Mouse (Mus musculus) lung, embryonic 14.5 days (tissue): ENCODE results near the gene Phf21a. TPM values are rescaled to one million over a fixed set of nuclear protein-coding genes. Genes with fewer than 3 reads are reported as not detected.

Experiments used
- ATAC-seq: fragments of 200-750 bp; cut with Nextera tagmentation; 2 replicates; pipeline ENCODE4 v1.8.0; 2017; ENCODE audit warnings: mild to moderate bottlenecking, moderate TSS enrichment, moderate library complexity; ENCODE audit not compliant: insufficient read depth
- DNase-seq: peaks from one replicate; pipeline ENCODE4 v3.0.0-alpha.2; 2015
- H3K27ac ChIP-seq: fragments of 300-500 bp; sonication (generic); 2 replicates; pipeline ENCODE4 v1.5.1; 2014; ENCODE audit warnings: low read depth, mild to moderate bottlenecking, moderate library complexity
- H3K27me3 ChIP-seq: fragments of 300-500 bp; sonication (generic); 2 replicates; pipeline ENCODE4 v1.6.1; 2014; ENCODE audit warnings: low read length, control low read depth; ENCODE audit not compliant: insufficient read depth
- H3K36me3 ChIP-seq: fragments of 300-500 bp; sonication (generic); 2 replicates; pipeline ENCODE4 v1.6.1; 2014; ENCODE audit warnings: control low read depth; ENCODE audit not compliant: insufficient read depth
- H3K4me1 ChIP-seq: fragments of 300-500 bp; sonication (generic); 2 replicates; pipeline ENCODE4 v1.6.1; 2014; ENCODE audit warnings: antibody characterized with exemption, control low read depth; ENCODE audit not compliant: insufficient read depth
- H3K4me2 ChIP-seq: fragments of 300-500 bp; sonication (generic); 2 replicates; pipeline ENCODE4 v1.6.1; 2014; ENCODE audit warnings: mild to moderate bottlenecking
- H3K4me3 ChIP-seq: fragments of 300-500 bp; sonication (generic); 2 replicates; pipeline ENCODE4 v1.5.1; 2014; ENCODE audit warnings: low read depth, low read length
- H3K9ac ChIP-seq: fragments of 300-500 bp; sonication (generic); 2 replicates; pipeline ENCODE4 v1.6.1; 2014
- H3K9me3 ChIP-seq: fragments of 300-500 bp; sonication (generic); 2 replicates; pipeline ENCODE4 v1.6.1; 2016; ENCODE audit warnings: low read depth, low read length, control low read depth
- CTCF ChIP-seq: IDR thresholded peaks from 2 replicates; pipeline ENCODE4 v1.5.1; 2016; ENCODE audit warnings: antibody characterized with exemption, low read depth
- WGBS: fragments of 180-500 bp; shearing (Covaris S2); extraction: QIAGEN DNeasy Blood & Tissue Kit; methylation state at CpG from one replicate; pipeline ENCODE4 v1.1.7; 2014; 5-methylcytosine and 5-hydroxymethylcytosine counted together
- polyA plus RNA-seq: library from polyadenylated mRNA; unstranded; fragments of >200 nt; fragmentation: Nextera tagmentation; extraction: Ambion mirVana; gene quantifications from 2 replicates; pipeline ENCODE4 v1.2.1, GENCODE M21; 2014

The Phf21a gene
- polyA plus RNA-seq, 1 experiment from 2014 or later, result 26.1 TPM

- WGBS, result 3% methylated on average over 37 of the region's 59 CpGs
- ATAC-seq (peak; percentile 76), DNase-seq (peak; percentile 76)
- TF ChIP-seq CTCF, result no peak
- Histone ChIP-seq H3K4me1 (0 out of 2 replicates have a peak, but pooled peaks cover 2% of the 10 kb centered on the region), H3K4me3 (peak within 1 kb of the TSS; percentile 57), H3K27ac (no peak within 1 kb of the TSS), H3K27me3 (peaks cover 6% of the 10 kb centered on the region; the same call in 1 of the 2 replicates), H3K9ac (peak within 1 kb of the TSS; percentile 62), H3K36me3 (peaks cover 17% of the 10 kb centered on the region), H3K9me3 (no peaks in the 10 kb centered on the region), H3K4me2 (peak within 1 kb of the TSS; percentile 92)
Measured at GRCm38 (mm10) chr2:92401091-92401561, 308.2 kb downstream of the Phf21a start, which contains the start of gene Mapk8ip1. TSS of gene Mapk8ip1 (minus strand) at chr2:92401263.

GRCm38 (mm10) chr2:92402591-92403326, 309.8 kb downstream of the Phf21a start:
- 0 out of 2 replicates have a peak, but pooled peaks cover 2% of the 10 kb centered on the region for H3K4me1 ChIP-seq
- H3K9me3 ChIP-seq, result no peaks in the 10 kb centered on the region
- ATAC-seq (no peak), DNase-seq (no peak)
- H3K27me3 ChIP-seq, result peaks cover 6% of the 10 kb centered on the region; the same call in 1 of the 2 replicates
- H3K36me3 ChIP-seq, result peaks cover 29% of the 10 kb centered on the region
- no peak overlapping the region for H3K27ac ChIP-seq
- TF ChIP-seq CTCF, result no peak
- H3K4me3 ChIP-seq, result no peak overlapping the region
- no peak overlapping the region for H3K4me2 ChIP-seq
- no peak overlapping the region for H3K9ac ChIP-seq
- WGBS, result 68% methylated on average over 4 of the region's 4 CpGs

- WGBS, result 88% methylated on average over 5 of the region's 5 CpGs
- DNase-seq (no peak), ATAC-seq (no peak)
- H3K27me3 ChIP-seq, result peaks cover 6% of the 10 kb centered on the region; the same call in 1 of the 2 replicates
- H3K9ac ChIP-seq, result no peak overlapping the region
- no peak overlapping the region for H3K27ac ChIP-seq
- TF ChIP-seq CTCF, result no peak
- H3K4me1 ChIP-seq, result 0 out of 2 replicates have a peak, but pooled peaks cover 2% of the 10 kb centered on the region
- H3K4me2 ChIP-seq, result no peak overlapping the region
- no peak overlapping the region for H3K4me3 ChIP-seq
- no peaks in the 10 kb centered on the region for H3K9me3 ChIP-seq
- H3K36me3 ChIP-seq, result peaks cover 40% of the 10 kb centered on the region
Measured at GRCm38 (mm10) chr2:92403776-92404319, 310.9 kb downstream of the Phf21a start.

GRCm38 (mm10) chr2:92404737-92405136, 311.8 kb downstream of the Phf21a start:
- H3K27me3 ChIP-seq, result peaks cover 6% of the 10 kb centered on the region; the same call in 1 of the 2 replicates
- H3K27ac ChIP-seq, result no peak overlapping the region
- no peak for TF ChIP-seq CTCF
- no peak overlapping the region for H3K9ac ChIP-seq
- 0 out of 2 replicates have a peak, but pooled peaks cover 2% of the 10 kb centered on the region for H3K4me1 ChIP-seq
- DNase-seq (no peak), ATAC-seq (no peak)
- 81% methylated on average over 6 of the region's 6 CpGs for WGBS
- H3K9me3 ChIP-seq, result no peaks in the 10 kb centered on the region
- H3K36me3 ChIP-seq, result peaks cover 49% of the 10 kb centered on the region
- no peak overlapping the region for H3K4me2 ChIP-seq
- H3K4me3 ChIP-seq, result no peak overlapping the region

- Histone ChIP-seq H3K9me3 (no peaks in the 10 kb centered on the region), H3K9ac (no peak overlapping the region), H3K4me1 (0 out of 2 replicates have a peak, but pooled peaks cover 2% of the 10 kb centered on the region), H3K27me3 (peaks cover 2% of the 10 kb centered on the region; the same call in 1 of the 2 replicates), H3K4me2 (no peak overlapping the region), H3K4me3 (no peak overlapping the region), H3K36me3 (peaks cover 58% of the 10 kb centered on the region), H3K27ac (no peak overlapping the region)
- 88% methylated on average over 7 of the region's 7 CpGs for WGBS
- DNase-seq (no peak), ATAC-seq (no peak)
- no peak for TF ChIP-seq CTCF
Measured at GRCm38 (mm10) chr2:92405687-92406086, 312.8 kb downstream of the Phf21a start.

- H3K4me2 ChIP-seq, result no peak overlapping the region
- WGBS, result 87% methylated on average over 18 of the region's 18 CpGs
- no peak for TF ChIP-seq CTCF
- no peak overlapping the region for H3K9ac ChIP-seq
- H3K4me3 ChIP-seq, result no peak overlapping the region
- no peaks in the 10 kb centered on the region for H3K9me3 ChIP-seq
- ATAC-seq, result no peak
- no peak for DNase-seq
- peaks cover 86% of the 10 kb centered on the region for H3K36me3 ChIP-seq
- H3K4me1 ChIP-seq, result no peaks in the 10 kb centered on the region
- no peak overlapping the region for H3K27ac ChIP-seq
- H3K27me3 ChIP-seq, result no peaks in the 10 kb centered on the region
Measured at GRCm38 (mm10) chr2:92408309-92409045, 315.6 kb downstream of the Phf21a start.
